Mouse (Mus musculus) bone marrow, adult 2 months (tissue): ENCODE data around the gene Pkn1.

ENCODE experiments used
- CTCF ChIP-seq: fragments of 200-500 bp; IDR thresholded peaks from 2 replicates; pipeline ENCODE4 v1.5.1; 2011; ENCODE audit warnings: low read length, control low read depth; ENCODE audit not compliant: control insufficient read depth, insufficient read depth
- POLR2A ChIP-seq: fragments of 200-500 bp; IDR thresholded peaks from 2 replicates; pipeline ENCODE4 v1.6.1; 2011; ENCODE audit warnings: low read depth, mild to moderate bottlenecking, control low read depth, low read length, borderline replicate concordance; ENCODE audit not compliant: control insufficient read depth

DNA sequence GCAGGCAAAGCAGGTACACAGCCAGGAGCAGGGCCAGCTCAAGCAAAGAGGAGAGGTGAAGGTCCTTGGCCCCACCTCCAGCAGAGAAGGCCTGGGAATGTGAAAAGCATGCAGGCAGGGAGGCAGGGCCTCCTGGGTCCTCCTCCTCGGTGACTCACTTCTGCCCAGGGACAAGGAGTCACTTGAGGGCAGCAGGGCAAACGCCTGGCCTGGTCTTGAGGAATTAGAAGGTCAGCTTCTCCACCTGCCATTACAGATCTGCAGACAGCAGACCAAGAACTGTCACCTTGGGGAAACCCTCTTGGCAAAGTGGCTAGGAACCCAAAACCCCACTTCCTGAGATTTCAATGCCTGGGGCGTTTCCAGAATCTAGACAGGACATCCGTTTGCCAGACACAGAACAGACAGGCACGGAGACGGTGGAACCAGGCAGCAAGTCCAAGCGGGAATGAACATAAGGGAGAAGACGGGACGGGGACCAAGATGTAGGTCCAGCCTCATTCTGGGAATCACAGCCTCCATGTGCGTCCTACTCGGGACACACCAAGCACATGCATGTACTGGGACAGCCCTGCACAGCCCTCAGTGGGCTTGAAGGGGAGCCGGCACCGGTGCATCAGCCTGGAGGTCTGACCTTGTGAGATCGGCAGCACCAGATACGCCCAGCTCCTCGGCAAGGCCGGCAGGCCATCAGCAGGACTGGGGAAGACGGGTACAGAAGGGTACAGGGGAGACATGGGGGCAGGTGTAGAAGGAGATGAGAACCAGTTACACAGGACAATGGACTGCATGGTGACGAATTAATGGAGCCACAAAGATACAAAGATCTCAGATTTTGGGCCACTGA lies 1.4 kb downstream of the Pkn1 start:
- TF ChIP-seq CTCF = no peak
- no peak for TF ChIP-seq POLR2A
